Mouse (Mus musculus): ENCODE measurements around the gene Rtn4. TPM values are rescaled to one million over a fixed set of nuclear protein-coding genes. Genes with fewer than 3 reads are reported as not detected.

The Rtn4 gene
- total and polyA plus RNA-seq, 3 experiments = 95.8 to 224 (median 168) TPM

GRCm38 (mm10) chr11:29645411-29646066 lies 47.2 kb upstream of the Rtn4 start (continued):
- no peak for TF ChIP-seq NRF1 (IDR thresholded peaks at IDR 0.05; ENCODE audit: low read depth, low read length)
- TF ChIP-seq MYC (IDR thresholded peaks at IDR 0.05; ENCODE audit: low read depth, low read length) = peak; percentile 88
- TF ChIP-seq ZKSCAN1 (IDR thresholded peaks at IDR 0.05; ENCODE audit: borderline replicate concordance, low read depth, low read length) = no peak
- no peak; the same call in 1 of the 2 replicates for TF ChIP-seq USF2 (conservative IDR thresholded peaks at IDR 0.05; ENCODE audit: low read depth, low read length)
- TF ChIP-seq SMC3 (IDR thresholded peaks at IDR 0.05; ENCODE audit: low read depth, low read length) = no peak
- TF ChIP-seq UBTF (IDR thresholded peaks at IDR 0.05; ENCODE audit: low read depth, low read length) = no peak
- TF ChIP-seq MXI1 (IDR thresholded peaks at IDR 0.05; ENCODE audit: low read depth, low read length) = peak; percentile 83
- TF ChIP-seq MAZ (IDR thresholded peaks at IDR 0.05; ENCODE audit: low read depth, low read length) = peak; percentile 61; the same call in 1 of the 2 replicates
- TF ChIP-seq GABPA (IDR thresholded peaks at IDR 0.05; ENCODE audit: insufficient replicate concordance, low read depth, low read length) = no peak
- no peak for TF ChIP-seq CTCF (conservative IDR thresholded peaks at IDR 0.05 in 1 of 2, IDR thresholded peaks at IDR 0.05 in 1 of 2; ENCODE audit: low read depth in 2 of 2, low read length in 2 of 2)
- TF ChIP-seq SIN3A (IDR thresholded peaks at IDR 0.05; ENCODE audit: low read length) = peak; percentile 99
- no peak for TF ChIP-seq ZMIZ1 (IDR thresholded peaks at IDR 0.05; ENCODE audit: low read depth, low read length)

DNA sequence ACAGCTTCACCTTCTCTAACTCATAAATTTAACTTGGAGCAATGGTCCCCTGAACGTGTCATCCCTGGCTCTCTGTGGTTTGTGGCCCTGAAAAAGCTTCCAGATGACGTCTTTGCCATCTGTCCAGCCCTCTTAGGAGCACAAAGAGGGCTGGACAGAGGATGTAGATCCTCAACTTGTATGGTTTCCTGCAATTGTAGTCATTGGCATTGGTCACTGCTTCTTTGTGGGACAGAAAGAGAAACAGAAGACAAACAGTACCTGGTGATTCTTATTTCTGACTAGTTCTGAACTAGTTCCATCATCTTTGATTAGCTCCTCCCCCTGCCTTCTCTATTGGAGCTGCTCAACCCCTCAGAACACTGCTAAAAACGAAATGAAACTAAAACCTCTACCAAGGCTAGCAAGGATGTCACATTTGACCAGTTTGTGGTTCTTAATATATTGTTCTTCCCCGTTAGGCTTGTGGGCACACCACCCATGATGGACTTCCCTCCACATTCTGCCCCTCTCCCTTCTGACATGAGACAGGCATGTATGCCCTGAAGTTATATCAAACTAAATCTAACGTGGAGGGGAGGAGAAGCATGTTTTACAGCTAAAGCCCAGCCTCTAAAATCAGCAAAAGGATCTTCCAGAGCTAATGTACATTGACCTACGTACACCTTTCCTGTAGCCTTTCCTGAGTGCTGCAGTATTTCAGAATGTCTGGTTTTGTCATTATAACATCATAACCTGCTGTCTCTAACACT lies 45.0 kb upstream of the Rtn4 start:
- no peaks in the 10 kb centered on the region for H3K79me2 ChIP-seq (replicated peaks; ENCODE audit: control insufficient read depth, extremely low read depth, insufficient read depth, poor library complexity, severe bottlenecking)
- peak; percentile 83 for DNase-seq (ENCODE audit: extremely low read depth)
- no peaks in the 10 kb centered on the region for H3K27me3 ChIP-seq (replicated peaks)
- peak overlapping the region; percentile 99 for H3K4me2 ChIP-seq (ENCODE audit: insufficient read depth, low read depth, poor library complexity, severe bottlenecking)
- in situ Hi-C loops (cut with MboI; ENCODE audit: low pct_ligation_motif_present, low pct_unique_long_range_greater_than_20kb, low sequenced_read_pairs) = no loop called here
- peak overlapping the region; percentile 69 for H3K27ac ChIP-seq (ENCODE audit: insufficient read depth, low read depth)
- no peaks in the 10 kb centered on the region for H3K36me3 ChIP-seq (replicated peaks in 1 of 2; ENCODE audit: control insufficient read depth in 1 of 2, insufficient read depth in 1 of 2, low read length in 1 of 2)
- H3K4me1 ChIP-seq (ENCODE audit: control insufficient read depth in 1 of 2, insufficient read depth in 2 of 2) = peaks cover 16 to 47% of the 10 kb centered on the region in 2 experiments
- no peaks in the 10 kb centered on the region for H3K9me3 ChIP-seq (replicated peaks; ENCODE audit: low read length)
- H3K4me3 ChIP-seq (replicated peaks in 1 of 3; ENCODE audit: low read depth in 2 of 3, low read length in 2 of 3, poor library complexity in 1 of 3) = peak overlapping the region; percentile 29 to 56 (median 38)
- H3K9ac ChIP-seq (ENCODE audit: insufficient read depth, low read depth) = peak overlapping the region; percentile 69
- dilution Hi-C loops (cut with MboI; ENCODE audit: extremely low pct_ligation_motif_present, extremely low pct_unique_long_range_greater_than_20kb, low sequenced_read_pairs) = no loop called here
- TF ChIP-seq ELF1 (IDR thresholded peaks at IDR 0.05; ENCODE audit: low read depth, low read length) = no peak
- no peak for TF ChIP-seq GABPA (IDR thresholded peaks at IDR 0.05; ENCODE audit: insufficient replicate concordance, low read depth, low read length)
- peak; percentile 27 for TF ChIP-seq POLR2A (IDR thresholded peaks at IDR 0.05; ENCODE audit: low read depth, low read length)
- peak; percentile 19; the same call in 1 of the 2 replicates for TF ChIP-seq NRF1 (IDR thresholded peaks at IDR 0.05; ENCODE audit: low read depth, low read length)
- no peak for TF ChIP-seq E2F4 (IDR thresholded peaks at IDR 0.05; ENCODE audit: insufficient replicate concordance, low read depth, low read length)
- TF ChIP-seq PAX5 (IDR thresholded peaks at IDR 0.05; ENCODE audit: low read length) = no peak
- peak; percentile 32; the same call in 1 of the 2 replicates for TF ChIP-seq JUND (conservative IDR thresholded peaks at IDR 0.05; ENCODE audit: low read depth, low read length)
- peak; percentile 59; the same call in 1 of the 2 replicates for TF ChIP-seq MXI1 (IDR thresholded peaks at IDR 0.05; ENCODE audit: low read depth, low read length)
- peak; percentile 90 for TF ChIP-seq ZMIZ1 (IDR thresholded peaks at IDR 0.05; ENCODE audit: low read depth, low read length)
- TF ChIP-seq TCF12 (IDR thresholded peaks at IDR 0.05; ENCODE audit: low read depth, low read length) = peak; percentile 35; the same call in 1 of the 2 replicates
- no peak for TF ChIP-seq CHD2 (IDR thresholded peaks at IDR 0.05; ENCODE audit: low read length)
- no peak for TF ChIP-seq CTCF (conservative IDR thresholded peaks at IDR 0.05 in 1 of 2, IDR thresholded peaks at IDR 0.05 in 1 of 2; ENCODE audit: low read depth in 2 of 2, low read length in 2 of 2)
- TF ChIP-seq ZC3H11A (IDR thresholded peaks at IDR 0.05; ENCODE audit: low read depth, low read length) = no peak
- 0 out of 2 replicates have a peak, but pooled peaks have one; percentile 40 for TF ChIP-seq CHD1 (IDR thresholded peaks at IDR 0.05; ENCODE audit: low read depth, low read length)
- TF ChIP-seq MAX (IDR thresholded peaks at IDR 0.05; ENCODE audit: low read length) = 0 out of 2 replicates have a peak, but pooled peaks have one; percentile 24
- TF ChIP-seq RAD21 (IDR thresholded peaks at IDR 0.05; ENCODE audit: low read depth, low read length) = no peak
- TF ChIP-seq JUN (IDR thresholded peaks at IDR 0.05; ENCODE audit: insufficient read depth, low read depth, low read length) = 0 out of 2 replicates have a peak, but pooled peaks have one; percentile 37
- TF ChIP-seq TBP (conservative IDR thresholded peaks at IDR 0.05; ENCODE audit: low read depth, low read length) = peak; percentile 79
- TF ChIP-seq USF2 (conservative IDR thresholded peaks at IDR 0.05; ENCODE audit: low read depth, low read length) = no peak
- no peak for TF ChIP-seq KAT2A (IDR thresholded peaks at IDR 0.05; ENCODE audit: insufficient replicate concordance, low read length)
- peak; percentile 54; the same call in 1 of the 2 replicates for TF ChIP-seq MEF2A (IDR thresholded peaks at IDR 0.05; ENCODE audit: borderline replicate concordance, low read depth, low read length)
- TF ChIP-seq ZNF384 (IDR thresholded peaks at IDR 0.05; ENCODE audit: low read depth, low read length) = no peak
- TF ChIP-seq NELFE (IDR thresholded peaks at IDR 0.05; ENCODE audit: low read depth, low read length) = peak; percentile 58
- TF ChIP-seq MAFK (IDR thresholded peaks at IDR 0.05; ENCODE audit: insufficient replicate concordance, low read length) = no peak
- peak; percentile 76; the same call in 1 of the 2 replicates for TF ChIP-seq SIN3A (IDR thresholded peaks at IDR 0.05; ENCODE audit: low read length)
- 0 out of 2 replicates have a peak, but pooled peaks have one; percentile 2 for TF ChIP-seq MAZ (IDR thresholded peaks at IDR 0.05; ENCODE audit: low read depth, low read length)
- TF ChIP-seq POLR2AphosphoS2 (IDR thresholded peaks at IDR 0.05; ENCODE audit: low read depth, low read length) = no peak
- TF ChIP-seq MYC (IDR thresholded peaks at IDR 0.05; ENCODE audit: low read depth, low read length) = peak; percentile 13
- TF ChIP-seq SMC3 (IDR thresholded peaks at IDR 0.05; ENCODE audit: low read depth, low read length) = no peak
- TF ChIP-seq IRF4 (IDR thresholded peaks at IDR 0.05; ENCODE audit: low read depth, low read length) = peak; percentile 47
